Mouse (Mus musculus) liver, embryonic 13.5 days (tissue): ENCODE measurements around the gene Ccdc174. TPM values are rescaled to one million over a fixed set of nuclear protein-coding genes. Genes with fewer than 3 reads are reported as not detected.
"Not testable (repeated sequence)": the region's sequence is repeated elsewhere in the genome, so short reads cannot be mapped to it uniquely, and the experiment has no call there.

ENCODE experiments used
- ATAC-seq: fragments of 200-750 bp; cut with Nextera tagmentation; 2 replicates; pipeline ENCODE4 v1.8.0; 2017; ENCODE audit warnings: low read depth, mild to moderate bottlenecking, moderate number of reproducible peaks, moderate library complexity
- DNase-seq: peaks from one replicate; pipeline ENCODE4 v3.0.0; 2022
- H3K27ac ChIP-seq: fragments of 300-500 bp; sonication (generic); 2 replicates; pipeline ENCODE4 v1.5.1; 2015; ENCODE audit warnings: moderate library complexity, mild to moderate bottlenecking, inconsistent platforms
- H3K27me3 ChIP-seq: fragments of 300-500 bp; sonication (generic); 2 replicates; pipeline ENCODE4 v1.6.1; 2015; ENCODE audit warnings: mild to moderate bottlenecking, inconsistent platforms
- H3K36me3 ChIP-seq: fragments of 300-500 bp; sonication (generic); 2 replicates; pipeline ENCODE4 v1.6.1; 2015; ENCODE audit warnings: mild to moderate bottlenecking, inconsistent platforms
- H3K4me1 ChIP-seq: fragments of 300-500 bp; sonication (generic); replicated peaks from 2 replicates; pipeline ENCODE4 v1.6.1; 2015; ENCODE audit warnings: inconsistent platforms
- H3K4me2 ChIP-seq: fragments of 300-500 bp; sonication (generic); 2 replicates; pipeline ENCODE4 v1.6.1; 2015; ENCODE audit warnings: inconsistent platforms, mild to moderate bottlenecking, moderate library complexity
- H3K4me3 ChIP-seq: fragments of 300-500 bp; sonication (generic); replicated peaks from 2 replicates; pipeline ENCODE4 v1.5.1; 2015; ENCODE audit warnings: mild to moderate bottlenecking, inconsistent platforms
- H3K9ac ChIP-seq: fragments of 300-500 bp; sonication (generic); 2 replicates; pipeline ENCODE4 v1.6.1; 2015; ENCODE audit warnings: mild to moderate bottlenecking, inconsistent platforms
- H3K9me3 ChIP-seq: fragments of 300-500 bp; sonication (generic); replicated peaks from 2 replicates; pipeline ENCODE4 v1.6.1; 2016; ENCODE audit warnings: inconsistent platforms
- WGBS: fragments of 180-500 bp; shearing (Covaris S2); methylation state at CpG from one replicate; pipeline ENCODE4 v1.1.7; 2015; ENCODE audit not compliant: insufficient replicate concordance; 5-methylcytosine and 5-hydroxymethylcytosine counted together
- polyA plus RNA-seq: library from polyadenylated mRNA; unstranded; fragments of >200 nt; fragmentation: Nextera tagmentation; extraction: Ambion mirVana; gene quantifications from 2 replicates; pipeline ENCODE4 v1.2.1, GENCODE M21; 2015

Ccdc174 gene
- polyA plus RNA-seq, 1 experiment from 2014 or later: 17.5 TPM

DNA sequence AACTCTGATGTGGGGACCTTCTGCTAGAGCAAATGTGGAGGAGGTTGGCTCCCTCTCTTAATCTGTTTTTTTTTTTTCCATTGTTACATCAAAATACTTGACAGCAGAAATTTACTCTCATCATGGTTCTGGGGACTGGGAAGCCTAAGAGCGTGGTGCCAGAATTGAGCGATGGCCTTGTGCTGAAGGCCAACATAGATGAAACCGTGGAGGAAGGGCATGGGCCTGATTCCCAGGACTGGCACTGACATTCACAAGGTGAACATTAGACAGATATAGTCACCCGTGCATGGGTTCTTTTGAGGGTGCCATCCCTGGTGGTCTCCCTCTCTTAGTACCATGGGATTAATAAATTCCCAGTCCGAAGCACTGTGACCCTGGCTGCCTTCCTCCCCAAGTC lies 9.8 kb upstream of the Ccdc174 start:
- no peak overlapping the region for H3K4me3 ChIP-seq
- no peaks in the 10 kb centered on the region for H3K9me3 ChIP-seq
- H3K9ac ChIP-seq: no peak overlapping the region
- no peaks in the 10 kb centered on the region; the same call in 1 of the 2 replicates for H3K4me1 ChIP-seq
- DNase-seq (no peak), ATAC-seq (no peak)
- H3K27ac ChIP-seq: no peak overlapping the region
- peaks cover 19% of the 10 kb centered on the region; the same call in 1 of the 2 replicates for H3K27me3 ChIP-seq
- H3K4me2 ChIP-seq: no peak overlapping the region
- WGBS: 77% methylated on average over 5 of the region's 5 CpGs
- no peaks in the 10 kb centered on the region for H3K36me3 ChIP-seq

DNA sequence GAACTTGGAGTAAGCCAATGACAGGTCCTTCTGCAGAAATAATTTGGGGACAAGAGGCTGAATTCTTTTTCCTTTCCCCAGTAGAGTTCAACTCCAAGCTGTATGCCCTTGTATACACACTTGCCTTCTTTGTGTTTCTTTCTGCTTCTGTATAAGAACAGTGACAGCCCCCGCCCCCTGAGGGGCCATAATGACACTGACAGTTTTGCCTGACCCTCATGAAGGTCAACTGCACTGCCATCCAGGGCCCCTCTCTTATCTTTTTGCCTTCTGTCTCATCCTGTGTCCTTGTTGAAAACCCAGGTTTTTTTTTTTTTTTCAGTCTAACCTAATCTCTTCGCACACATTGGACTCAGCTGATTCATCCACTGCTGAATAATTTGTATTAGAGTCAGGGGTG lies 5.1 kb upstream of the Ccdc174 start:
- Histone ChIP-seq H3K27me3 (peaks cover 16% of the 10 kb centered on the region; the same call in 1 of the 2 replicates), H3K4me2 (no peak overlapping the region), H3K27ac (no peak overlapping the region), H3K36me3 (no peaks in the 10 kb centered on the region), H3K9me3 (no peaks in the 10 kb centered on the region), H3K4me3 (no peak overlapping the region), H3K9ac (no peak overlapping the region), H3K4me1 (peaks cover 4% of the 10 kb centered on the region)
- ATAC-seq (no peak), DNase-seq (no peak)
- 25% methylated on average over 2 of the region's 2 CpGs for WGBS

GRCm38 (mm10) chr6:91883859-91884258 lies 6.0 kb downstream of the Ccdc174 start:
- DNase-seq (no peak), ATAC-seq (peak; percentile 65)
- Histone ChIP-seq H3K36me3 (peaks cover 63% of the 10 kb centered on the region), H3K27me3 (no peaks in the 10 kb centered on the region), H3K9me3 (no peaks in the 10 kb centered on the region), H3K27ac (peak overlapping the region; percentile 8; the same call in 1 of the 2 replicates), H3K4me1 (peaks cover 26% of the 10 kb centered on the region), H3K4me3 (no peak overlapping the region), H3K9ac (no peak overlapping the region), H3K4me2 (no peak overlapping the region)
- WGBS: 16% methylated on average over 2 of the region's 2 CpGs

- Histone ChIP-seq H3K4me1 (no peaks in the 10 kb centered on the region), H3K4me2 (no peak overlapping the region), H3K9me3 (no peaks in the 10 kb centered on the region), H3K4me3 (no peak overlapping the region), H3K27ac (no peak overlapping the region), H3K9ac (no peak overlapping the region), H3K36me3 (peaks cover 79% of the 10 kb centered on the region), H3K27me3 (no peaks in the 10 kb centered on the region)
- WGBS: 76% methylated on average over 3 of the region's 3 CpGs
- DNase-seq: no peak
- no peak for ATAC-seq
Observed at GRCm38 (mm10) chr6:91889255-91889906, 11.5 kb downstream of the Ccdc174 start.

- H3K9ac ChIP-seq: no peak overlapping the region
- no peaks in the 10 kb centered on the region for H3K27me3 ChIP-seq
- H3K4me3 ChIP-seq: no peak overlapping the region
- no peak overlapping the region for H3K27ac ChIP-seq
- no peak overlapping the region for H3K4me2 ChIP-seq
- ATAC-seq (no peak), DNase-seq (no peak)
- H3K36me3 ChIP-seq: peaks cover 83% of the 10 kb centered on the region
- WGBS: 81% methylated on average over 5 of the region's 5 CpGs
- no peaks in the 10 kb centered on the region for H3K9me3 ChIP-seq
- H3K4me1 ChIP-seq: no peaks in the 10 kb centered on the region
Observed at GRCm38 (mm10) chr6:91890615-91891014, 12.8 kb downstream of the Ccdc174 start.

- H3K27ac ChIP-seq: no peak overlapping the region
- WGBS: 73% methylated on average over 2 of the region's 2 CpGs
- peaks cover 82% of the 10 kb centered on the region for H3K36me3 ChIP-seq
- H3K9me3 ChIP-seq: no peaks in the 10 kb centered on the region
- H3K4me1 ChIP-seq: no peaks in the 10 kb centered on the region
- DNase-seq (no peak), ATAC-seq (no peak)
- H3K9ac ChIP-seq: no peak overlapping the region
- H3K4me3 ChIP-seq: no peak overlapping the region
- H3K4me2 ChIP-seq: no peak overlapping the region
- no peaks in the 10 kb centered on the region for H3K27me3 ChIP-seq
Observed at GRCm38 (mm10) chr6:91891776-91892175, 13.9 kb downstream of the Ccdc174 start.

DNA sequence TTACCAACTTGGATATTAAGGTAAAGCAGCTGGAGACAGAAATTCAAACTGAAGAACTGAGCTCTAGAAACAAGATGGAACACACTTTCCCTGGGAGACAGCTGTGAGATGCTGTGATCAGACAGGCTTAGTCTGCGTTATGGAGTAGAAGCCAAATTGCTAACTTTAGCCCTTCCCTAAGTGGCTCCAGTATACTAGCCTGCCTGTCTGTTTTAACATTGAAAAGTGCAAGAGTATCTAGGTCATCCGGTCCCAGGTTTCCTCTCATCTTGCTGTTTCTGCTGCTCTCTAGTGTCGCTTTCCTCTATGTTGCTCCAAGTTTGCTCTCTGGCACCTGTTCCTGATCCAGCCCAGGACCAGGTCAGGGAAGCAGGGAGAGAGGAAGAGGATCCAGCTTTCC lies 18.9 kb downstream of the Ccdc174 start:
- 88% methylated on average over 3 of the region's 3 CpGs for WGBS
- Histone ChIP-seq H3K27me3 (no peaks in the 10 kb centered on the region), H3K9me3 (no peaks in the 10 kb centered on the region), H3K4me1 (no peaks in the 10 kb centered on the region), H3K36me3 (peaks cover 84% of the 10 kb centered on the region), H3K9ac (no peak overlapping the region), H3K4me3 (no peak overlapping the region), H3K4me2 (no peak overlapping the region), H3K27ac (no peak overlapping the region)
- DNase-seq: no peak
- no peak for ATAC-seq

- Histone ChIP-seq H3K36me3 (peaks cover 53% of the 10 kb centered on the region), H3K4me2 (no peak overlapping the region), H3K9ac (no peak overlapping the region), H3K9me3 (no peaks in the 10 kb centered on the region), H3K4me1 (no peaks in the 10 kb centered on the region), H3K27ac (no peak overlapping the region), H3K27me3 (no peaks in the 10 kb centered on the region), H3K4me3 (no peak overlapping the region)
- DNase-seq (peak; percentile 29), ATAC-seq (0 out of 2 replicates have a peak, but pooled peaks have one; percentile 51)
- 25% methylated on average over 5 of the region's 5 CpGs for WGBS
Observed at GRCm38 (mm10) chr6:91901505-91901904, 23.7 kb downstream of the Ccdc174 start.

- H3K27ac ChIP-seq, H3K9ac ChIP-seq, H3K4me1 ChIP-seq, ATAC-seq, H3K4me2 ChIP-seq, H3K9me3 ChIP-seq, DNase-seq, H3K4me3 ChIP-seq, H3K27me3 ChIP-seq: not testable (repeated sequence)
- H3K36me3 ChIP-seq: peaks cover 43% of the 10 kb centered on the region
- 90% methylated on average over 2 of the region's 2 CpGs for WGBS
Observed at GRCm38 (mm10) chr6:91902509-91902908, 24.7 kb downstream of the Ccdc174 start, which contains the start of gene 4930590J08Rik. Gene 4930590J08Rik (plus strand): TSS chr6:91902809.

GRCm38 (mm10) chr6:91914011-91914410 lies 36.2 kb downstream of the Ccdc174 start:
- ATAC-seq: no peak
- DNase-seq: no peak

DNA sequence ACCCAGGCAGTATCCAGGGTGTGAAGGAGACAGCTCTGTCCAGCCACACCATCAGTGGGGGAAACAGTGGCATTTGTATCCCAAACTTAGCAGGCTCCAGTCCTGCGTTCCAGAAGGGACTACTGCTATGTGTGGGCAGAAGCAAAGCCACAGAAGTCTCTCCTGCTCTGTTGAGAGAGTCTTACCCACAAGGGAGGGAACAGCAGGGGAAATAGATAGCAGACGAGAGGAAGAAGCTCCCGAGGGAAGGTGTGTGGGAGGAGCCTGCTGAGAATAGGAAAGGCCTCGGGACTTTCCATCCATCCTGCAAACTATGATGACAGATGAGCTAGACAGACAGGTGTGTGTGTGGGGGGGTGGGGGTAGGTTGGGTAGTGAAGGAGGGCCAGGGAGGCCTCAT lies 39.4 kb downstream of the Ccdc174 start:
- H3K27me3 ChIP-seq: no peaks in the 10 kb centered on the region; the same call in 1 of the 2 replicates

More at GRCm38 (mm10) chr6:91914011-91914410, 36.2 kb downstream of the Ccdc174 start:
- no peak overlapping the region for H3K27ac ChIP-seq
- H3K36me3 ChIP-seq: no peaks in the 10 kb centered on the region
- no peak overlapping the region for H3K9ac ChIP-seq
- H3K4me3 ChIP-seq: no peak overlapping the region
- no peaks in the 10 kb centered on the region for H3K4me1 ChIP-seq
- 76% methylated on average over 10 of the region's 10 CpGs for WGBS
- no peaks in the 10 kb centered on the region for H3K27me3 ChIP-seq
- no peaks in the 10 kb centered on the region for H3K9me3 ChIP-seq
- H3K4me2 ChIP-seq: no peak overlapping the region

GRCm38 (mm10) chr6:91917716-91918115 lies 39.9 kb downstream of the Ccdc174 start:
- no peak for DNase-seq
- Histone ChIP-seq H3K27me3 (no peaks in the 10 kb centered on the region; the same call in 1 of the 2 replicates), H3K9me3 (no peaks in the 10 kb centered on the region), H3K4me1 (no peaks in the 10 kb centered on the region), H3K9ac (no peak overlapping the region), H3K36me3 (no peaks in the 10 kb centered on the region), H3K4me2 (no peak overlapping the region), H3K27ac (no peak overlapping the region), H3K4me3 (no peak overlapping the region)
- no peak for ATAC-seq
- 74% methylated on average over 11 of the region's 11 CpGs for WGBS

More for the DNA sequence above, 39.4 kb downstream of the Ccdc174 start:
- H3K4me2 ChIP-seq: no peak overlapping the region
- 29% methylated on average over 4 of the region's 4 CpGs for WGBS
- H3K36me3 ChIP-seq: no peaks in the 10 kb centered on the region
- ATAC-seq: no peak
- no peak overlapping the region for H3K4me3 ChIP-seq
- no peak for DNase-seq
- no peak overlapping the region for H3K27ac ChIP-seq
- no peak overlapping the region for H3K9ac ChIP-seq
- H3K9me3 ChIP-seq: no peaks in the 10 kb centered on the region
- no peaks in the 10 kb centered on the region for H3K4me1 ChIP-seq
